Mouse (Mus musculus): ENCODE measurements around the gene Fbn1.

Fbn1 gene

GRCm38 (mm10) chr2:125473228-125473627 is 34.6 kb downstream of the Fbn1 start:
- CTCF ChIA-PET: interaction anchor here in 1 of 4 experiments (0.6 kb wide), 1 partner anchor 211 kb away, joined by 4 read pairs; no protein-coding TSS in a partner anchor
- POLR2A ChIA-PET: no interaction called here

GRCm38 (mm10) chr2:125471721-125472120 is 36.1 kb downstream of the Fbn1 start:
- ChIA-PET CTCF (no interaction called here), POLR2A (no interaction called here)

GRCm38 (mm10) chr2:125470553-125471295 is 37.1 kb downstream of the Fbn1 start:
- CTCF ChIA-PET: no interaction called here
- POLR2A ChIA-PET: no interaction called here

- POLR2A ChIA-PET: no interaction called here
- CTCF ChIA-PET: no interaction called here
Observed at GRCm38 (mm10) chr2:125464036-125464435, 43.8 kb downstream of the Fbn1 start.

GRCm38 (mm10) chr2:125459087-125459486 is 48.7 kb downstream of the Fbn1 start:
- CTCF ChIA-PET: interaction anchor here in 1 of 4 experiments (0.6 kb wide), 1 partner anchor 1235 kb away, joined by 3 read pairs; no protein-coding TSS in a partner anchor
- POLR2A ChIA-PET: no interaction called here

- POLR2A ChIA-PET: interaction anchor here in 1 of 4 experiments (0.7 kb wide), 2 partner anchors 82 to 145 kb away, joined by 3 to 4 read pairs; no protein-coding TSS in a partner anchor
- CTCF ChIA-PET: interaction anchor here in 1 of 4 experiments (0.6 kb wide), 2 partner anchors 9 to 299 kb away, joined by 3 read pairs; no protein-coding TSS in a partner anchor
Observed at GRCm38 (mm10) chr2:125456059-125456789, 51.6 kb downstream of the Fbn1 start.

- ChIA-PET POLR2A (interaction anchor here in 1 of 4 experiments (0.6 kb wide), 1 partner anchor 243 kb away, joined by 3 read pairs; no protein-coding TSS in a partner anchor), CTCF (no interaction called here)
Observed at GRCm38 (mm10) chr2:125454781-125455180, 53.0 kb downstream of the Fbn1 start.

GRCm38 (mm10) chr2:125452369-125453097 is 55.3 kb downstream of the Fbn1 start:
- POLR2A ChIA-PET: interaction anchor here in 1 of 4 experiments (1.0 kb wide), 1 partner anchor 40 kb away, joined by 3 read pairs; no protein-coding TSS in a partner anchor
- CTCF ChIA-PET: no interaction called here

- POLR2A ChIA-PET: interaction anchor here in 1 of 4 experiments (0.8 kb wide), 1 partner anchor 37 kb away, joined by 3 read pairs; no protein-coding TSS in a partner anchor
- CTCF ChIA-PET: no interaction called here
Observed at GRCm38 (mm10) chr2:125449361-125449760, 58.4 kb downstream of the Fbn1 start.

- ChIA-PET CTCF (no interaction called here), POLR2A (interaction anchor here in 1 of 4 experiments (0.8 kb wide), 1 partner anchor 36 kb away, joined by 3 read pairs; no protein-coding TSS in a partner anchor)
Observed at GRCm38 (mm10) chr2:125448881-125449280, 58.9 kb downstream of the Fbn1 start.

- POLR2A ChIA-PET: interaction anchor here in 1 of 4 experiments (1.3 kb wide), 1 partner anchor 22 kb away, joined by 3 read pairs; no protein-coding TSS in a partner anchor
- CTCF ChIA-PET: no interaction called here
Observed at GRCm38 (mm10) chr2:125447274-125447898, 60.4 kb downstream of the Fbn1 start.

GRCm38 (mm10) chr2:125438381-125438780 is 69.4 kb downstream of the Fbn1 start:
- CTCF ChIA-PET: interaction anchor here in 1 of 4 experiments (1.1 kb wide), 1 partner anchor 55 kb away, joined by 3 read pairs; no protein-coding TSS in a partner anchor
- POLR2A ChIA-PET: no interaction called here

GRCm38 (mm10) chr2:125436240-125436639 is 71.6 kb downstream of the Fbn1 start:
- ChIA-PET CTCF (no interaction called here), POLR2A (no interaction called here)

GRCm38 (mm10) chr2:125433524-125433923 is 74.3 kb downstream of the Fbn1 start:
- ChIA-PET CTCF (no interaction called here), POLR2A (interaction anchor here in 1 of 4 experiments (0.6 kb wide), 1 partner anchor 483 kb away, joined by 4 read pairs; no protein-coding TSS in a partner anchor)

- POLR2A ChIA-PET: no interaction called here
Observed at GRCm38 (mm10) chr2:125431491-125431890, 76.3 kb downstream of the Fbn1 start.

GRCm38 (mm10) chr2:125428811-125429438 is 78.9 kb downstream of the Fbn1 start:
- CTCF ChIA-PET: no interaction called here
- POLR2A ChIA-PET: no interaction called here

More at GRCm38 (mm10) chr2:125431491-125431890, 76.3 kb downstream of the Fbn1 start:
- CTCF ChIA-PET: no interaction called here

GRCm38 (mm10) chr2:125420604-125421003 is 87.2 kb downstream of the Fbn1 start:
- POLR2A ChIA-PET: interaction anchor here in 1 of 4 experiments (0.6 kb wide), 1 partner anchor 10 kb away, joined by 3 read pairs; no protein-coding TSS in a partner anchor
- CTCF ChIA-PET: no interaction called here

- CTCF ChIA-PET: no interaction called here
- POLR2A ChIA-PET: no interaction called here
Observed at GRCm38 (mm10) chr2:125419681-125420080, 88.1 kb downstream of the Fbn1 start.

- POLR2A ChIA-PET: no interaction called here
- CTCF ChIA-PET: no interaction called here
Observed at GRCm38 (mm10) chr2:125418546-125418945, 89.2 kb downstream of the Fbn1 start.

Data from embryonic stem cell, embryonic (primary cell).